Mouse (Mus musculus): ENCODE measurements around the gene Padi6.
A peak's percentile ranks its signal among the peaks of the same experiment; 100 is the strongest.

Gene Padi6

DNA sequence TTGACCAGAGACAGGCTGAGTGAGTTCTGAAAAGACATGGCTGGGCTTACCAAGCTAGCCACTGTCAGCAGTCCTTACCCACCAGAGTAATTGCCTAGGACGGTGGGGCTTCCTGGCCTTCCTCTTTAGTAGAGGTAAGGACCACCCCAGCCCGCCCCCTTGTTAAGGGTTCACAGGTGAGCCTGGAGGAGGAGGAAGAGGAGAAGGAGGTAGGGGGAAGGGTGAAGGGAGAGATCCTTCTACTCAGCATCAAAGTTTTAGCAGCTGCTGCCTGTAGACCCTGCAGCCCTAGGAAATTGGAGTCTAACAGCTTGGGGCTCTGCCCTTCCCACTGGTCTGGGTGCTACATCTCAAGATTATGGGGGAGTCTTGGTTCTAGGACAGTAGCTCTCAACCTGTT lies at the start of gene Padi6:
Gene Padi6, minus strand, starts transcription at position 101 of the 400 bp plus-strand sequence.
- DNase-seq = no peak

DNA sequence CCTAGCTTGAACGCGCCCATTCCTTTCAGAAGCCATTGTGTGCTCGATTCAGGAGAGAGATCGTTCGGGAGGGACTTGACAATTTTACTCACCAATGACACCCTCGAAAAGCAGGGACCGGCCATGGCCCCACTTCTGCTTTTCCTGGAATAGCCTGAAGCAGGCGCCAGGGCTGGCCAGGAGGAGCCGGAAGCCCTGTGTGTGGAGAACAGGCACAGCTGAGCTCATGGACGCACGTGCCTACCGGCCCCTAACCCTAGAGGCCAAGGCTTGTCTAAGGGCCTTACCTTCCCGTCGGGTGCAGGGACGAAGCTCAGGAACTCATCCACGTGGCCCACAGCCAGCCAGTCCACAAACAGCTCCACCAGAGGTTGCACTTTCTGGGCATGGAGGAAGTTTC lies 48.6 kb upstream of the Padi6 start:
- no peak for DNase-seq

DNA sequence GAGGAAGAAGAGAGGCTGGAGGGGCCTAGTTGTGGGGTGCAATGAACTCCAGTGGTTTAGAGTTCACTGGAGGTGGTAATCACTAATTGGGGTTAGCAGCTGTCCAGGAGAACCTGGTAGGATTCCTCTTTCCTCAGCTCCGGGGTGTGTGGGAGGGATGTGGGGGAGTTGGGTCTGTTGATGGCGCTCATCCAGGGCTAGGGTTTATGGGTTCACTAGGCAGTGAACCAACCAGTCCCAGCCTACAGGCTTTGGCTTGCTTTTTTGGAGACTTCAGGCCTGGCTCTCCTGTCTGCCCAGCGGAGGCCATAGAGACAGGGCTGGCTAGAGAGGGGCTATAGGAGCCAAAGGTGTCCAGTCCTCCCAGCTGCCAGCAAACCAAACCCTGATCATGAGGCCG lies 47.5 kb upstream of the Padi6 start:
- peak; percentile 15 for DNase-seq

GRCm38 (mm10) chr4:140788983-140789382 lies 46.5 kb upstream of the Padi6 start:
- DNase-seq = peak; percentile 77

- no peak for DNase-seq
These were observed 45.8 kb upstream of the Padi6 start for GRCm38 (mm10) chr4:140788264-140788663.

DNA sequence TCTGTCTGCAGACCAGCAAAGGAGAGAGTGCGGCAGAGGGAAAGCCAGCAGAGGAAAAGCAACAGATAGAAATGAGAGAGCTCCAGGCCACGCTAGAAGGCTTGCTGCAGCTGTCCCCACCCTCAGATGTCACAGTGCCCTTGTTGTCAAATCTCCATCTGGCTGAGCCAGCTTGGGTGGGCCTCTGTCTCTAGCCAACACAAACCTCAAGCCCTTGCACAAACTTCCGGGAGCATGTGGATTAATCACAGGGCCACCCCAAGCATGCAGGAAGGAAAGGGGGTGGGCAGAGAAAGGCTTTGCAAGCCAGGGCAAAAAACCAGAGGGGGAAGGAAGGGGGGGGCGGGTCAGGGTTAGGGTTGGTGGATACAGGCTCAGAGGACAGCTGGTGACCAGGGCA lies 45.0 kb upstream of the Padi6 start:
- peak; percentile 59 for DNase-seq

- no peak for DNase-seq
These were observed 42.8 kb upstream of the Padi6 start for GRCm38 (mm10) chr4:140785217-140785616.

- DNase-seq = no peak
These were observed 42.0 kb upstream of the Padi6 start for GRCm38 (mm10) chr4:140784292-140784945.

GRCm38 (mm10) chr4:140782821-140783220 lies 40.4 kb upstream of the Padi6 start:
- no peak for DNase-seq

DNA sequence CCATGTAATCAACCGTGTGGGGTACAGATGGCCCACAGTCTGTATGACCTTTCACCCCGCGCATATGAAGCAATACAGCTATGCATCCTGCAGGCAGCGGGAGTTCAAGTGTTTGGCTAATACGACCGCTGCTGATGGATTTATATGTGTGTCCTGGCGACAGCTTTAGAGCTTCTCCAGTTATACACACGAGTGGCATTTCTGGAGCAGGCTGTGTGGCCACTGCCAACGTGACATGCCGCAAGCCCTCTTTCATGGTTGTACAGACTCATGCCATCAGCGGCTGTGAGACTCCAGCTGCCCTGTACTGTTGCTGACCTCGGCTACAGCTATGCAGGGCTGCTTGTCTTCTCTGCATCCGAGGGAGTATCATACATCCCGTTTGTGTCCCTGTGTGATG lies 38.1 kb upstream of the Padi6 start:
- DNase-seq = no peak

- DNase-seq = peak; percentile 19
These were observed 37.5 kb upstream of the Padi6 start for GRCm38 (mm10) chr4:140779803-140780397.

DNA sequence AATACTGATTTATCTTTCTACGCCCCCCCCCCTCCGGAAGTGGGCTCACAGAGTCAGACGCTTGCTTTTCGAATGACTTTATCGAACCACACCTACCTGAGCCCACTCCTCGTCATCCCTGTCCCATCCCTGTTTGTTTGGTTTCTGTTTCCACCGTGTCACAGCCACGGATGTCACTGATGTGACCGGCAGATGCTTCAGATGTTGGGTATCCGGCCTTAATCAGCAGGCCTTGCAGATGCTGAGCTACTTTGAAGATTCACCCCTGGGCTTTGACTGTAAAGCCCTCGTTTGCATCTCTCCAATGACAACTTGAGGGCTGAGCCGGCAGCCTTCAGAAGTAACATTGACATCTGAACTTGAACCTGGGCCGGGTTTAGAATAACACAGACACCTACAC lies 34.2 kb upstream of the Padi6 start:
- no peak for DNase-seq

- no peak for DNase-seq
These were observed 33.4 kb upstream of the Padi6 start for GRCm38 (mm10) chr4:140775876-140776275.

GRCm38 (mm10) chr4:140774893-140775292 lies 32.5 kb upstream of the Padi6 start:
- no peak for DNase-seq

GRCm38 (mm10) chr4:140774025-140774800 lies 31.8 kb upstream of the Padi6 start, which contains the start of gene Padi4:
Gene Padi4 (minus strand): TSS chr4:140774236.
- DNase-seq = no peak

DNA sequence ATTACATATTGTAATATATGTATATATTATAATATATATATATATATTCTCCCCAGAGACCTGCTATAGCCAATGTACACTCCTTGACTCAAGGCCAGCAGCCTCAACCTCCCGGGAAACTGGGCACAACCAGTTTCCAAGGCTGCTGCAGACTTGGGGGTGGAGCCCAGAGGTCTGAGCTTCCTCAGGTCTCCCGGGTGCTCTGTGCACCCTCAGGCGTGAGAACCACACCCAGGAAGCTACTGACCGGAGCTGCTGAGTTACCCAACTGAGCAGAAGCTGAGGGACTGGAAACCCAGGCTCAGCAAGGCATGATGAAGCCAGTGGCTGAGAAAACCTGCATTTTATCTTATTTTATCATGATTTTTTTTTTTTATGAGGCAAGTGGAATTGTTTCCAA lies 28.6 kb upstream of the Padi6 start:
- DNase-seq = peak; percentile 27

DNA sequence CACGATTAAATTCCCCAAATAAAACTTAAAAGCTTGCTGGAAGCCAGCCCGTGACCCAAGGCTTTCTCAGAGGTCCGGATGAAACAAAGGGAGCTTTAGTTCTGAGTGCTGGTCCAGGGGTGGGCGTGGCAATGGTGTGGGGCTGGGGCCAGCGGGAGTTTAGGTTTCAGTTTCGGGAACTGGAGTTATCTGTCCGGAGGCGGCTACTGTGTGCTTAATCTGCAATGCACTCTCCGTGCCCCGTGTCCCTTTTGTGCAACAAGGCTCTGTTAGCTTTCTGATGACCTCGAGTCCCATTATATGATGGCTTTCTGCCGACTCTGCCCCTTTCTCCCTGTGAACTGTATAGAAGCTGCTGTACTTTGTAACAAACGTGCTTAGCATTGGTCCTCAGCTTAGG lies 28.0 kb upstream of the Padi6 start:
- DNase-seq = peak; percentile 53

- DNase-seq = no peak
These were observed 26.5 kb upstream of the Padi6 start for GRCm38 (mm10) chr4:140768973-140769372.

DNA sequence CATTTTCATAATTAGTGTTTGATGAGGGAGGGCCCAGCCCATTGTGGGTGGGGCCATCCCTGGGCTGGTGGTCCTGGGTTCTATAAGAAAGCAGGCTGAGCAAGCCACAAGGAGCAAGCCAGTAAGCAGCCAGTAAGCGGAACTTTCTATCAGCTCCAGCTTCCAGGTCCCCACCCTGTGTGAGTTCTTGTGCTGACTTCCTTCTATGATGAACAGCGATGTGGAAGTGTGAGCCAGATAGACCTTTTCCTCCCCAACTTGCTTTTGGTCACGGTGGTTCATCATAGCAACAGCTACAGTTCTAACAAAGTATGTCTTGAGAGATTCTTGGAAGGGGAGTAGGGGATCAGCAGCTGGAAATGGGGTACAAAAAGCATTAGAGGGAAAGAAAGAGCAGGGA lies 23.5 kb upstream of the Padi6 start:
- no peak for DNase-seq

DNA sequence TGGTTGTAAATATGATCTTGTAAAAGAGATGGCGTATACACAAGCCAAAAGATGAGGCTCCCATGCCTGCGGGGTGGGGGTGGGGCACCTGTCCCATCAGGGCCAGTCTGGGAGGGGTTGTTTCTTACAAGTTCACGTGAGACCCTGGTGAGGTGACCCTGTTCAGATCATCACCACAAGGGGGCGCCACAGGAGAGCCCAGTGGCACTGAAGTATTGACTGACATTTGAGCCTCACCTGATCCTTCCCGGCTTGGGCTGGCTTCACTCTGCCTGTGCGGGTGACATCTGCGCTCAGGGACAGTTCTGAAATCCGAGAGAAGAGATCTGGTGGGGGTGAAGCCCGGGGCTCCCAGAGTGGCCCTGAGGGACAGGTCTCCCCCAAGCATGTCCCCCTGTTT lies 20.7 kb upstream of the Padi6 start:
- peak; percentile 47 for DNase-seq

GRCm38 (mm10) chr4:140761601-140762000 lies 19.2 kb upstream of the Padi6 start:
- DNase-seq = no peak

GRCm38 (mm10) chr4:140755811-140756210 lies 13.4 kb upstream of the Padi6 start:
- DNase-seq = no peak

DNA sequence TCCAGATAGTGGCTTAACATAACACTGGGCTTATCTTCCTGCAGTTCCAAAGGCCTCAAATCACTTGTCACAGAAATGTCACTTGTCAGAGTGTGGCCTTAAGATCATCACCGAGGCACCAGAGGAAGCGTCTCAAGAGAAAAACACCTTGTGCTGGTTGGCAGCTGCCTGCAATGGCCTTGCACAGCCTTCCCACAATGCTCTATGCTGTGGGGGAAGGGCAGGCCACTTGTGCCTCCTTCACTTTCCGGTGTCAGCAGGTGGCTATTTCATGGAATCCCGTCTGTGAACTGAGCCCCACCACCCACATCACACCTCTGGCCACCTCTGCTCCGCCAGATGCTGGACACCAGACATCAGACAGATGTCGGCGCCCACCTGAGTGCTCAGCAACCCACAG lies 10.9 kb upstream of the Padi6 start:
- DNase-seq = no peak

DNA sequence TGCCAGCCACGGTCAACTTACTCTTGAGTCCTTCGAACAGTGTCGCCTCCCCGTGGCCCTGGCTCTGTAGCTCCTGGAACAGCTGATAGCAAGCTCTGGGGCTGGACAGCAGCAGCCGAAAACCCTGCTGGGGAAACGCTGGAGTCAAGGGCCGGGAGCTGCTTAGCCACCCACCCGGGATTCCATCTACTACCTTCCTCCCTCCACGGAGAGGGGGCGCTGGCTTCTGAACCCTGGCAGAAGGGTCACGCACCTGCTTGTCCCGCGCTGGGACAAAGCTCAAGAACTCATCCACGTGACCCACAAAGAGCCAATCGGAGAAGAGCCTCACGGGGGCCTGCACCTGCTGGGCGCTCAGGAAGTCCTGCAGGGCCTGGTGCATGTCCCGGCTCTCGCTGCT lies 7.9 kb upstream of the Padi6 start:
- peak; percentile 62 for DNase-seq
